Mouse (Mus musculus) layer of hippocampus, adult 9-10 months (tissue): ENCODE data around the gene Gm13090.
A peak's percentile ranks its signal among the peaks of the same experiment; 100 is the strongest.

Experiments
- DNase-seq: peaks from one replicate; pipeline ENCODE4 v3.0.0; 2022; ENCODE audit warnings: low spot score

Gm13090 gene

DNA sequence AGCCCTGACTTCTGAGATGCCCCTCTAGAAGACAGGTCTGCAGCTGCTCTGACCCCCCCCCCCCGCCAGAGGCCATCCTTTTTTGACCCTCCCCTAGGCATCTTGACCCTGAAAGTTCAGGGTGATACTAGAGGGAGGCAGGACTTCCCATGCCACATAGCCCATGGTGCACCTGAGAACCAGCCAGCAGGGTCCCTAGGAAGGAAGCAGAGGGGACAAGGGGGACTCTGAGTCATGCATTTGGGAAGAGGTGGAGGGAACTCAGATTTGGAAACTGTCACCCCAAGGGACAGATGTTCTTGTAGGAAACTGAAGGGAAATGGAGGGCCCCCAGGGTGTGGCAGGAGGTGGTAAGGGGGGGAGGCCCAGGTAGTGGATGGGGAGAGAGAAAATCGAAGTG, 49.2 kb downstream of the Gm13090 start:
- no peak for DNase-seq

DNA sequence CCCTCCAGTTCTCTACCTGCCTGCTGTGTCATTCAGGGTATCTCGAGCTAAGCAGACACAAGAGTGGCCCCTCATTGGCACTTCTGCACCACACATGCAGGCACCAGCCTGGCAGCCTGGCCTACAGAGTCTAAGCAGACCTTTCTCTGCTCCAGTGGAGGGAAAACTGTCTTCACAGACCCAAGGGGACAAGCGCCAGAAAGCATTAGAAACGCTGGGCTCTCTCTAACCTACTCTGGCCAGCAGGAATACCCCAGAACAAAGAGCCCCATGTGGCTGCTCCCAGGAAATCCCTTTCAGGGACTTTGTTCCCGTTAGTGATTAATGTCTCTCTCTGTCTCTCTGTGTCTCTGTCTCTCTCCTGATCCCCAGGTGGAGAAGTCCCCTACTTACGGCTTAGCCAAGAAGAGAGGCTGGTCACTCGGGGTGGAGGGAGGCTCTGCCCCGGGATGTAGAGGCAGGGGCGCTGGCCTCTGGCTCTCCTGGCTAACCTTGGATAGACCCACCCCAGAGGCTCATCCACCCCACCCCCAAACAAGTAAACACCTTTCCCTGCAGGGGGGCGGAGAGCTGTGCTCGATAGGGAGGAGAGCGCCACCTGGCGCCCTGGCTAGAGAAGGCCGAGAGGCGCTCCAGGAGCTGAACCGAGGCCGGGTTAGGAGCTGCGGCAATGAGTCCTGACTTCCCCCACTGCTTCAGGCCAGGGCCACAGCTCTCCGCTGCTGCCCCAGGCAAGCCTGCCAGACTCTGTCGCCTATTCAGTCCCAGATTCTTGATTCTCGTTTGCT, 49.9 kb downstream of the Gm13090 start:
- peak; percentile 77 for DNase-seq

DNA sequence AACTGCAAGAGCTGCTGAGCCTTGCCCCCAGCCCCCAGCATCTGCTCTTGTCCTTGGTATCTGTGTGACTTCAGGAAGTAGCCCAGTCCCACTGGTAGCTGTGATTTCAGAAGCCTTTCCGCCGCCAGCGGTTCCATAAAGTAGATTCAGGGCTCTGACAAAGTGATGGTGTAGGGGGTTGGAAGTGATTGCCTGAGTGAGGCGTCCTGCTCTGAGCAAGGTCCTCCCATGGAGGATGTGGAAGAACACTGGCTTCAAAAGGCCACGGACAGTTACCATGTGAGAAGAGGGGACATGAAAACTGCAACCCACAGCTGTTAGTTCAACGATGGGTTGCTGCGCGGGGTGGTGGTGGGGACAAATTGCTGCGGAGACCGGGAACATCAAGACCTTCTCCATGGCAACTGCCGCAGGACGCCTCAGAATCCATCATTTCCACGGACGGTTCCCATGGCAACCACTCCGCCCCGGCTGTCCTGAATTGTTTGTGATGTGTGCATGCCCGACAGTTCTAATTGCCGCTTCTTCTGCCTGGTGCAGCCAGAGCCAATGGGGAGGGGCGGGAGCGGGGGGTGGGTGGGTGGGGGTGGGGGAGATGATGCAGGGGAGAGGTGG, 51.1 kb downstream of the Gm13090 start:
- peak; percentile 75 for DNase-seq
